10 mouse cellular contexts compared by ENCODE assay signal in genomic region chr11:51342776-51343175, GRCm38 (mm10). TPM values are rescaled to one million over a fixed set of nuclear protein-coding genes. Genes with fewer than 3 reads are reported as not detected.
DNase-seq lines count a peak whose midpoint lies in the region; ATAC-seq and TF ChIP-seq lines count a peak whose summit lies in the region.
"Had no signal": no experiment of that assay in that cellular context is flagged by ENCODE, and none has a peak within 500 bp of the region (broad histone marks: within the 10 kb centered on the region; RNA-seq: fewer than 3 reads in every experiment).

No protein-coding gene starts in this region.

- H3K4me3 ChIP-seq in hindbrain, postnatal 0 days (ENCODE audit: low read length), result no peak overlapping the region
- H3K4me3 ChIP-seq: limb, embryonic 13.5 days had no signal

- no peak for TF ChIP-seq CTCF in hindbrain, postnatal 0 days (IDR thresholded peaks at IDR 0.05; ENCODE audit: low read depth)

- no peaks in the 10 kb centered on the region for H3K4me1 ChIP-seq in hindbrain, postnatal 0 days (ENCODE audit: insufficient read depth, low read length)

- H3K9ac ChIP-seq in hindbrain, postnatal 0 days (replicated peaks; ENCODE audit: low read length), result no peak overlapping the region
- H3K9ac ChIP-seq: limb, embryonic 13.5 days had no signal

- no peaks in the 10 kb centered on the region for H3K36me3 ChIP-seq in hindbrain, postnatal 0 days (ENCODE audit: insufficient read depth, low read length)
- H3K36me3 ChIP-seq: limb, embryonic 13.5 days had no signal

- ATAC-seq in hindbrain, postnatal 0 days, result no peak

- peak; percentile 11 for DNase-seq in lung, postnatal 14 days
- no peak for DNase-seq in lung, adult 18-20 months
- peak; percentile 53 to 81 for DNase-seq in frontal cortex, postnatal 36 days (ENCODE audit: low spot score in 2 of 2)
- DNase-seq in left cerebral cortex, adult 18-20 months (ENCODE audit: low spot score in 2 of 2), result peak; percentile 63 to 80
- peak; percentile 80 for DNase-seq in telencephalon, adult 2 months (ENCODE audit: low read depth, low spot score)
- DNase-seq in kidney, postnatal 10 days, result no peak
- DNase-seq in adrenal gland, postnatal 25 days, result no peak
- no peak for DNase-seq in hindbrain, postnatal 0 days (ENCODE audit: low spot score)
- DNase-seq: kidney, adult 11 months had no signal

- no peak overlapping the region for H3K27ac ChIP-seq in hindbrain, postnatal 0 days

- no peak overlapping the region for H3K4me2 ChIP-seq in hindbrain, postnatal 0 days (ENCODE audit: low read depth, low read length)
- H3K4me2 ChIP-seq: limb, embryonic 13.5 days had no signal

- H3K27me3 ChIP-seq in hindbrain, postnatal 0 days (ENCODE audit: insufficient read depth, low read length), result no peaks in the 10 kb centered on the region
- H3K27me3 ChIP-seq: limb, embryonic 13.5 days had no signal

- no peaks in the 10 kb centered on the region for H3K9me3 ChIP-seq in hindbrain, postnatal 0 days (ENCODE audit: low read length)
- H3K9me3 ChIP-seq: limb, embryonic 13.5 days had no signal

- WGBS in hindbrain, postnatal 0 days, result 93% methylated on average over 6 of the region's 6 CpGs

RNA-seq across cellular contexts. Expression of gene Col23a1, which starts 53.1 kb away (rescaled TPM):
- 10 to 100 TPM in 1 of 2 experiments, 1 to 10 TPM in 1; 8.2 to 14.2 TPM for total RNA-seq in left cerebral cortex, adult 18-20 months (2021)
- total RNA-seq in adrenal gland, postnatal 25 days (2021), result 7.3 and 9.9 TPM in 2 replicates
- 17.7 and 20.7 TPM in 2 replicates for total RNA-seq in hindbrain, postnatal 0 days (2014; rRNA removed)
- 8.2 and 9.5 TPM in 2 replicates for polyA plus RNA-seq in hindbrain, postnatal 0 days (2015; fragmentation: Nextera tagmentation; extraction: Ambion mirVana)

Comparison
In these comparisons a context has a peak if more than half of its experiments do, and no peak if none do; other contexts are left out.
1. DNase-seq: peak in lung, postnatal 14 days (single experiment), frontal cortex, postnatal 36 days (2 of 2), left cerebral cortex, adult 18-20 months (2 of 2) and telencephalon, adult 2 months (single experiment); none in lung, adult 18-20 months (0 of 2), kidney, postnatal 10 days (single experiment), adrenal gland, postnatal 25 days (single experiment) and hindbrain, postnatal 0 days (single experiment).